Mouse (Mus musculus) limb, embryonic 11.5 days (tissue): ENCODE measurements around the gene Tank. TPM values are rescaled to one million over a fixed set of nuclear protein-coding genes. Genes with fewer than 3 reads are reported as not detected.
A peak's percentile ranks its signal among the peaks of the same experiment; 100 is the strongest.

Experiments used
- ATAC-seq: fragments of 200-750 bp; cut with Nextera tagmentation; 2 replicates; pipeline ENCODE4 v1.8.0; 2017; ENCODE audit warnings: low read depth; ENCODE audit not compliant: insufficient number of reproducible peaks, low FRiP score, low TSS enrichment
- DNase-seq: peaks from one replicate; pipeline ENCODE4 v3.0.0-alpha.2; 2015; ENCODE audit warnings: low spot score
- H3K27ac ChIP-seq: fragments of 300-500 bp; sonication (generic); replicated peaks from 2 replicates; pipeline ENCODE4 v1.5.1; 2014; ENCODE audit warnings: low read depth, mild to moderate bottlenecking, low read length
- H3K27me3 ChIP-seq: fragments of 300-500 bp; sonication (generic); 2 replicates; pipeline ENCODE4 v1.6.1; 2014; ENCODE audit warnings: mild to moderate bottlenecking, low read length, mixed read lengths; ENCODE audit not compliant: control insufficient read depth, insufficient read depth
- H3K36me3 ChIP-seq: fragments of 300-500 bp; sonication (generic); 2 replicates; pipeline ENCODE4 v1.6.1; 2014; ENCODE audit warnings: mild to moderate bottlenecking, low read length, moderate library complexity, mixed read lengths; ENCODE audit not compliant: control insufficient read depth, insufficient read depth
- H3K4me1 ChIP-seq: fragments of 300-500 bp; sonication (generic); 2 replicates; pipeline ENCODE4 v1.6.1; 2014; ENCODE audit warnings: low read length, mixed read lengths; ENCODE audit not compliant: control insufficient read depth, insufficient read depth
- H3K4me2 ChIP-seq: fragments of 300-500 bp; sonication (generic); 2 replicates; pipeline ENCODE4 v1.6.1; 2014; ENCODE audit warnings: low read depth, mild to moderate bottlenecking, moderate library complexity; ENCODE audit not compliant: severe bottlenecking
- H3K4me3 ChIP-seq: fragments of 300-500 bp; sonication (generic); 2 replicates; pipeline ENCODE4 v1.5.1; 2014; ENCODE audit warnings: low read depth, low read length
- H3K9ac ChIP-seq: fragments of 300-500 bp; sonication (generic); 2 replicates; pipeline ENCODE4 v1.6.1; 2014; ENCODE audit warnings: mild to moderate bottlenecking, low read length
- H3K9me3 ChIP-seq: fragments of 300-500 bp; sonication (generic); 2 replicates; pipeline ENCODE4 v1.6.1; 2016; ENCODE audit warnings: low read length; ENCODE audit not compliant: control insufficient read depth
- WGBS: fragments of 180-500 bp; shearing (Covaris S2); extraction: QIAGEN DNeasy Blood & Tissue Kit; methylation state at CpG from one replicate; pipeline ENCODE4 v1.1.7; 2014; 5-methylcytosine and 5-hydroxymethylcytosine counted together
- polyA plus RNA-seq: library from polyadenylated mRNA; unstranded; fragments of >200 nt; fragmentation: Nextera tagmentation; extraction: Ambion mirVana; gene quantifications from 2 replicates; pipeline ENCODE4 v1.2.1, GENCODE M21; 2014

Gene Tank
- polyA plus RNA-seq, 1 experiment from 2014 or later, result 29.7 TPM

- WGBS, result 94% methylated on average over 1 of the region's 1 CpGs
These were observed 28.6 kb downstream of the Tank start for GRCm38 (mm10) chr2:61606942-61607341.

GRCm38 (mm10) chr2:61623996-61624395, 45.6 kb downstream of the Tank start:
- Histone ChIP-seq H3K9me3 (no peaks in the 10 kb centered on the region), H3K4me3 (no peak overlapping the region), H3K36me3 (no peaks in the 10 kb centered on the region; the same call in 1 of the 2 replicates), H3K4me2 (no peak overlapping the region), H3K27ac (no peak overlapping the region), H3K4me1 (no peaks in the 10 kb centered on the region), H3K9ac (no peak overlapping the region), H3K27me3 (no peaks in the 10 kb centered on the region)
- ATAC-seq, result no peak
- DNase-seq, result no peak

More at GRCm38 (mm10) chr2:61606942-61607341, 28.6 kb downstream of the Tank start:
- ATAC-seq (no peak), DNase-seq (no peak)
- H3K4me3 ChIP-seq, result no peak overlapping the region
- H3K4me2 ChIP-seq, result no peak overlapping the region
- H3K4me1 ChIP-seq, result no peaks in the 10 kb centered on the region
- H3K9me3 ChIP-seq, result no peaks in the 10 kb centered on the region
- no peaks in the 10 kb centered on the region for H3K27me3 ChIP-seq
- no peak overlapping the region for H3K9ac ChIP-seq
- no peaks in the 10 kb centered on the region for H3K36me3 ChIP-seq
- no peak overlapping the region for H3K27ac ChIP-seq

GRCm38 (mm10) chr2:61630864-61631555, 52.6 kb downstream of the Tank start:
- H3K9ac ChIP-seq, result no peak overlapping the region
- H3K4me2 ChIP-seq, result no peak overlapping the region
- no peak overlapping the region for H3K4me3 ChIP-seq
- H3K9me3 ChIP-seq, result no peaks in the 10 kb centered on the region
- DNase-seq (no peak), ATAC-seq (no peak)
- H3K4me1 ChIP-seq, result no peaks in the 10 kb centered on the region
- no peak overlapping the region for H3K27ac ChIP-seq
- H3K36me3 ChIP-seq, result no peaks in the 10 kb centered on the region
- H3K27me3 ChIP-seq, result no peaks in the 10 kb centered on the region
- WGBS, result 86% methylated on average over 3 of the region's 3 CpGs

- Histone ChIP-seq H3K27ac (no peak overlapping the region), H3K4me3 (no peak overlapping the region), H3K9me3 (no peaks in the 10 kb centered on the region), H3K36me3 (no peaks in the 10 kb centered on the region), H3K4me2 (no peak overlapping the region), H3K4me1 (no peaks in the 10 kb centered on the region), H3K9ac (no peak overlapping the region), H3K27me3 (no peaks in the 10 kb centered on the region)
- DNase-seq (no peak), ATAC-seq (no peak)
- WGBS, result 96% methylated on average over 1 of the region's 1 CpGs
These were observed 56.7 kb downstream of the Tank start for GRCm38 (mm10) chr2:61635099-61635498.

- DNase-seq, result no peak
- H3K4me3 ChIP-seq, result no peak overlapping the region
These were observed 59.8 kb downstream of the Tank start for GRCm38 (mm10) chr2:61638182-61638581.

DNA sequence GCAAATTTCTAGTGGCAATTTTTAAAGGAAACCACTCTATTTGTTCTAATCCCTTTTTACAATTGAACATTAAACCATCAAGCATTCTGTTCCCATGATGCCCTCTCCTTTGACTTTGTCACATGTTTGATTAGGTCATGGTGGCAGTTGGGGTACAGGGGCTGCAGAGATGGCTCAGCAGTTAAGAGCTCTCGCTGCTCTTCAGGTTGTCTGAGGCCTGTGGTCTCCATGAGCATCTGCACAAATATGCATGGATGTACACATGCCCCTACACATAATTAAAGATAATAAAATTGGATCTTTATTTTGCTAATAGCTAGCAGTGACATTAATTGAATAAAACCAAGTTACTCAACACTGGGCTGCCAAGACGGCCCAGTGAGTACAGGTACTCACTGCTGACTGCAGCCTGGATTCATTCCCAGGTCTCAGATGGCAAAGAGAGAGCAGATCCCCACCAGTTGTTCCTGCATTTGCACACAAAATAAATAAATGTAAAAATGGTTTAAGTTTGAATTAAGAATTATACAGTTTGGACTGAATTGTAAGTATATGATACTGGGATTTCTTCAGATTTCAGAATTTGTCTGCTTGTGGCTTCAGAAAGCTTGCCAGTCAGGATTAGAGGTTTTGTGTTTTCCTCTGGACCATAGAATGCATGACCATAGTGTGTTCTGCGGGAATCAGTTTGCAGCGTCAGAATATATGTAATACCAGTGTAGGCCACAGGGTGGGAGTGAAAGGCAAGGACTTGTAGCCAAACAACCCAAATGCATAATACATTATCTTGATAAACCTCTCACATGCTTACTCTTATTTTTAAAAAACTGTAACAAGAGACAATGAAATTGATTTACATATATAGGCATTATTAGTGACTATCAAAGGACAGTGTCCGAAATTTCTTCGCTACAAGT, 64.3 kb downstream of the Tank start:
- Histone ChIP-seq H3K9me3 (no peaks in the 10 kb centered on the region), H3K4me2 (no peak overlapping the region), H3K36me3 (peaks cover 2% of the 10 kb centered on the region; the same call in 1 of the 2 replicates), H3K9ac (no peak overlapping the region), H3K4me1 (no peaks in the 10 kb centered on the region), H3K27ac (no peak overlapping the region), H3K4me3 (no peak overlapping the region), H3K27me3 (no peaks in the 10 kb centered on the region)
- DNase-seq, result peak; percentile 71
- 61% methylated on average over 6 of the region's 6 CpGs for WGBS
- no peak for ATAC-seq

More at GRCm38 (mm10) chr2:61638182-61638581, 59.8 kb downstream of the Tank start:
- 77% methylated on average over 6 of the region's 6 CpGs for WGBS
- ATAC-seq, result no peak
- H3K9ac ChIP-seq, result no peak overlapping the region
- no peaks in the 10 kb centered on the region for H3K9me3 ChIP-seq
- no peaks in the 10 kb centered on the region for H3K4me1 ChIP-seq
- no peak overlapping the region for H3K27ac ChIP-seq
- H3K27me3 ChIP-seq, result no peaks in the 10 kb centered on the region
- H3K4me2 ChIP-seq, result no peak overlapping the region
- H3K36me3 ChIP-seq, result no peaks in the 10 kb centered on the region

DNA sequence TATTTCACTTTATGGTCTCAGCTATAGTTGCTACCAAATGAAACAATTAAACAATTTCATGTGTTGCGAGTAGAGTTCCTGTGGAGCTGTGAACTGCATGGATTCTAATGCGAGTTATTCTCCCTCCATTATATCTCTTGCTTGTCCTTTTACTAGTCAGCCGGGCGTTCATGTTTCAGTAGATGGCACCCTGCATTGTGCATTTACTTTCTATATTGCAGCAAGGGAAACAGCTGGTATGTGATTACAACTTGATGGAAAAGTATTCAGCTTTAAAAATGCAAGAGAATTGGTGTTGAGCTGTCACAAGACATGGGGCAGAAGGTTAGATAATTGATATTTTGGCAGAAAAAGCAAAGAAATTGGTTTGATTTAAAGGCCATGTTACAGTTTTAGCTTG, 72.8 kb downstream of the Tank start:
- no peak for DNase-seq
- no peaks in the 10 kb centered on the region for H3K9me3 ChIP-seq
- no peak overlapping the region for H3K4me2 ChIP-seq
- WGBS, result 83% methylated on average over 4 of the region's 4 CpGs
- H3K27me3 ChIP-seq, result 0 out of 2 replicates have a peak, but pooled peaks cover 2% of the 10 kb centered on the region
- no peak overlapping the region for H3K4me3 ChIP-seq
- no peaks in the 10 kb centered on the region for H3K4me1 ChIP-seq
- no peak for ATAC-seq
- H3K36me3 ChIP-seq, result peaks cover under 1% of the 10 kb centered on the region; the same call in 1 of the 2 replicates
- H3K9ac ChIP-seq, result no peak overlapping the region
- H3K27ac ChIP-seq, result no peak overlapping the region

- Histone ChIP-seq H3K27ac (no peak overlapping the region), H3K36me3 (no peaks in the 10 kb centered on the region), H3K27me3 (0 out of 2 replicates have a peak, but pooled peaks cover 2% of the 10 kb centered on the region), H3K4me2 (no peak overlapping the region), H3K9ac (no peak overlapping the region), H3K4me3 (no peak overlapping the region), H3K9me3 (no peaks in the 10 kb centered on the region), H3K4me1 (no peaks in the 10 kb centered on the region)
- ATAC-seq (no peak), DNase-seq (no peak)
- 75% methylated on average over 3 of the region's 3 CpGs for WGBS
These were observed 73.3 kb downstream of the Tank start for GRCm38 (mm10) chr2:61651640-61652039.
